Mouse (Mus musculus) neural tube, embryonic 11.5 days (tissue): ENCODE data around the gene Gtf3c1. TPM values are rescaled to one million over a fixed set of nuclear protein-coding genes. Genes with fewer than 3 reads are reported as not detected.

ENCODE experiments used
- ATAC-seq: fragments of 200-750 bp; cut with Nextera tagmentation; 2 replicates; pipeline ENCODE4 v1.8.0; 2017; ENCODE audit warnings: moderate number of reproducible peaks, mild to moderate bottlenecking, moderate TSS enrichment, moderate library complexity; ENCODE audit not compliant: insufficient read depth, low FRiP score, low TSS enrichment
- DNase-seq: peaks from one replicate; pipeline ENCODE4 v3.0.0-alpha.2; 2015; ENCODE audit warnings: low spot score
- H3K27ac ChIP-seq: fragments of 300-500 bp; sonication (generic); 2 replicates; pipeline ENCODE4 v1.5.1; 2014; ENCODE audit warnings: low read depth, mild to moderate bottlenecking, low read length
- H3K27me3 ChIP-seq: fragments of 300-500 bp; sonication (generic); 2 replicates; pipeline ENCODE4 v1.6.1; 2014; ENCODE audit warnings: mild to moderate bottlenecking, low read length, mixed read lengths; ENCODE audit not compliant: control insufficient read depth, insufficient read depth
- H3K36me3 ChIP-seq: fragments of 300-500 bp; sonication (generic); 2 replicates; pipeline ENCODE4 v1.6.1; 2014; ENCODE audit warnings: mild to moderate bottlenecking, low read length, moderate library complexity, mixed read lengths; ENCODE audit not compliant: control insufficient read depth, insufficient read depth
- H3K4me1 ChIP-seq: fragments of 300-500 bp; sonication (generic); 2 replicates; pipeline ENCODE4 v1.6.1; 2014; ENCODE audit warnings: low read length, mixed read lengths; ENCODE audit not compliant: control insufficient read depth, insufficient read depth
- H3K4me2 ChIP-seq: fragments of 300-500 bp; sonication (generic); 2 replicates; pipeline ENCODE4 v1.6.1; 2014; ENCODE audit warnings: low read depth, mild to moderate bottlenecking, moderate library complexity
- H3K4me3 ChIP-seq: fragments of 300-500 bp; sonication (generic); 2 replicates; pipeline ENCODE4 v1.5.1; 2014; ENCODE audit warnings: low read depth, low read length
- H3K9ac ChIP-seq: fragments of 300-500 bp; sonication (generic); 2 replicates; pipeline ENCODE4 v1.6.1; 2014; ENCODE audit warnings: mild to moderate bottlenecking, low read length
- H3K9me3 ChIP-seq: fragments of 300-500 bp; sonication (generic); 2 replicates; pipeline ENCODE4 v1.6.1; 2016; ENCODE audit warnings: low read length; ENCODE audit not compliant: control insufficient read depth
- WGBS: fragments of 180-500 bp; shearing (Covaris S2); extraction: QIAGEN DNeasy Blood & Tissue Kit; methylation state at CpG from one replicate; pipeline ENCODE4 v1.1.7; 2014; 5-methylcytosine and 5-hydroxymethylcytosine counted together
- polyA plus RNA-seq: library from polyadenylated mRNA; unstranded; fragments of >200 nt; fragmentation: Nextera tagmentation; extraction: Ambion mirVana; gene quantifications from 2 replicates; pipeline ENCODE4 v1.2.1, GENCODE M21; 2014

Gene Gtf3c1
- polyA plus RNA-seq, 1 experiment from 2014 or later, result 43.6 TPM

DNA sequence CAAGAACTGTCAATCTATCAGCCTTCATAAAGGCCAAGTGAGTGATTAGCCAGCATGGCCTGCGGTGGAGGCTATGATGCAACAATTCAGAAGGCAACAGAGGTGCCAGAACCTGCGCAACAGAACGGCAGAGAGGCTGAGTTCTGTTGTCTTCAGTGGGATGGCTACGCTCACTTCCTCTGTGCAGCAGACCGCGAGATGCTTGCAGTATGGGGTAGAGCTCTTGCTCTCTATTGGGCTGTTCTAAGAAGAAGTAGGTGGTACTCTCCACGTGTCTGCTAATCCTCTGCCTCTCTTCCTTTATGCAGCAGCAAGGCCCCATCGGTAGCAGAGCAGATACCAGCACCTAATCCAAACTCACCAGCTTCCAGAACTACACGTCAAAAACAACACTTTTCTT lies 27.6 kb downstream of the Gtf3c1 start:
- Histone ChIP-seq H3K27ac (no peak overlapping the region), H3K9me3 (no peaks in the 10 kb centered on the region), H3K4me3 (no peak overlapping the region), H3K27me3 (no peaks in the 10 kb centered on the region), H3K4me2 (no peak overlapping the region), H3K4me1 (no peaks in the 10 kb centered on the region), H3K9ac (no peak overlapping the region), H3K36me3 (peaks cover 21% of the 10 kb centered on the region)
- 89% methylated on average over 9 of the region's 9 CpGs for WGBS
- ATAC-seq, result no peak
- no peak for DNase-seq

DNA sequence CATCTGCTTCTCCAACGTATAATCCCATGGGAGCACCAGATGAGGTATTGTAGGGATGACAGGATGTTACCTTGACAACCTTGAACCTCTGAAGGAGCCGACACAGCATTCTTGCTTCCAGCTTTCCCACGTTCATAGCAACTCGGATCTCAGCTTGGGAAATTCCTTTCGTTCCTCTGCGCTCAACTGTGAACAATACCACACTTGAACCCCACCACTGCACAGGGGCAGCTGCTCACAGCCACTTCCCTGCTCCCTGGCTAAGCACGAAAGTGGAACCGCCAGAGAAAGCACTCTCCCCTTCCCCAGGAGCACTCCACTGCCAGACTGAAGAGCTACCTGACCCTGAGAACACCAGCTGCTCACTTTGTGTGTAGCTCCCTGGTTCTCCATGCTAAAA lies 28.8 kb downstream of the Gtf3c1 start:
- H3K4me3 ChIP-seq, result no peak overlapping the region
- WGBS, result 85% methylated on average over 8 of the region's 8 CpGs
- no peaks in the 10 kb centered on the region for H3K9me3 ChIP-seq
- H3K9ac ChIP-seq, result no peak overlapping the region
- no peak overlapping the region for H3K27ac ChIP-seq
- no peak overlapping the region for H3K4me2 ChIP-seq
- ATAC-seq (no peak), DNase-seq (no peak)
- peaks cover 30% of the 10 kb centered on the region for H3K36me3 ChIP-seq
- H3K27me3 ChIP-seq, result no peaks in the 10 kb centered on the region
- H3K4me1 ChIP-seq, result no peaks in the 10 kb centered on the region

DNA sequence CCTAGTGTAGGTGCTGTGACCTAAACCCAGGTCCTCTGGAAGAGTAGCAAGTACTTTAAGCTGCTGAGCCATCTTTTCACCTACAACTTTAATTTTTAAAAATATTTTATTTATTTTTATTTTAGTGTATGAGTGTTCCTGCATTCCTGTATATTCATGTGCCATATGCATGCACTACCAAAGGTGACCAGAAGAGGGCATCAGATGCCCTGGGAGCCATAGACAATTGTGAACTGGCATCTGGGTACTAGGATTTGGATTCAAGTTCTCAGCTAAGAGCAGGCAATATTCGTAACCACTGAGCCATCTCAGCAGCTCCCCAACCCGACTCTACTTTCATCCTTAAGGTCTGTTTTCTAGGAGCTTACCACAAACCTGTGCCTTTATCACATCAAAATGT lies 32.7 kb downstream of the Gtf3c1 start:
- ATAC-seq, result no peak

DNA sequence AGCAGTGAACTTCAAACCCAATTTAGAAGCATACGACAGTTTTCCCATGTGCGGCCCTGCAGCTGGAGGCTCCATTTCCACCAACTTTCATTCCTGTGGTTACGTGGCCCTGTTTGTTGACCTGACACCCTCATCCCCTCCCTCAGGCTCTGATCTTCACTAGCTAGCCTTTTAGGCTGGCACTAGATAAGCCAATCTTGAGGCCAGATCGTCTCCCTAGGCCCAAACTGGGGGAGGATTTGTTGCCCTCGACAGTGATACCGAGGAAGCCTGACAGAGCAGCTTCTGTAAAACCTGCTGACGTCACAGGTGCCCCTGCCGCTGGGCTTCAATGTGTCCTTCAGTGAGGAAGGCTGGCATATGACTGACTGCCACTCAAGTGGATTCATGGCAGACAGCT lies 36.2 kb downstream of the Gtf3c1 start:
- no peak overlapping the region for H3K9ac ChIP-seq
- H3K27ac ChIP-seq, result no peak overlapping the region
- H3K36me3 ChIP-seq, result peaks cover 51% of the 10 kb centered on the region
- no peak overlapping the region for H3K4me2 ChIP-seq
- DNase-seq, result no peak
- ATAC-seq, result no peak
- no peak overlapping the region for H3K4me3 ChIP-seq
- no peaks in the 10 kb centered on the region for H3K9me3 ChIP-seq
- H3K4me1 ChIP-seq, result no peaks in the 10 kb centered on the region
- H3K27me3 ChIP-seq, result no peaks in the 10 kb centered on the region
- 91% methylated on average over 8 of the region's 8 CpGs for WGBS

More for the DNA sequence above, 32.7 kb downstream of the Gtf3c1 start:
- H3K27me3 ChIP-seq, result no peaks in the 10 kb centered on the region
- no peak overlapping the region for H3K9ac ChIP-seq
- H3K4me2 ChIP-seq, result no peak overlapping the region
- H3K36me3 ChIP-seq, result peaks cover 36% of the 10 kb centered on the region
- H3K27ac ChIP-seq, result no peak overlapping the region
- H3K4me1 ChIP-seq, result no peaks in the 10 kb centered on the region
- H3K4me3 ChIP-seq, result no peak overlapping the region
- peak; percentile 53 for DNase-seq
- no peaks in the 10 kb centered on the region for H3K9me3 ChIP-seq
- 89% methylated on average over 2 of the region's 2 CpGs for WGBS

DNA sequence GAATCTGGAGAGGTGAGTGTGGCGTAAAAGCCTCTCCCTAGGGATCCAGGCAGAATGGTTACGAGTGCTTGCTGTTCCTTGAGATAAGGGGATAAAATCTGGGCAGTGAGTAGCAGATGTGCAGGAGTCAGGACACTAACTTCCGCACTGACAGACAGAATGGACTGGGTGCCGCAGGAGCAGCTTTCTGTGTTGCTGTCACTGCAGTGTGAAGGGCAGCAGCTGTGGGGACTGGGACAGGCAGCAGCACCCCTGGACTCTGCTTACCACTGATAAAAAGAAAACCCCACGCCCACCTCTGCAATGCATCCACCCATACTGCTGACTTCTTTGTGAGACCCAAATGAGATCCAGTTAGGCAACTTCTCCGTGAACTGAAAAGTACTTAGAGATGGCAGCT lies 36.7 kb downstream of the Gtf3c1 start:
- H3K9ac ChIP-seq, result no peak overlapping the region
- peaks cover 48% of the 10 kb centered on the region for H3K36me3 ChIP-seq
- H3K27me3 ChIP-seq, result no peaks in the 10 kb centered on the region
- H3K9me3 ChIP-seq, result no peaks in the 10 kb centered on the region
- H3K4me1 ChIP-seq, result no peaks in the 10 kb centered on the region
- no peak overlapping the region for H3K27ac ChIP-seq
- no peak overlapping the region for H3K4me3 ChIP-seq
- ATAC-seq (no peak), DNase-seq (no peak)
- WGBS, result 94% methylated on average over 6 of the region's 6 CpGs
- no peak overlapping the region for H3K4me2 ChIP-seq

DNA sequence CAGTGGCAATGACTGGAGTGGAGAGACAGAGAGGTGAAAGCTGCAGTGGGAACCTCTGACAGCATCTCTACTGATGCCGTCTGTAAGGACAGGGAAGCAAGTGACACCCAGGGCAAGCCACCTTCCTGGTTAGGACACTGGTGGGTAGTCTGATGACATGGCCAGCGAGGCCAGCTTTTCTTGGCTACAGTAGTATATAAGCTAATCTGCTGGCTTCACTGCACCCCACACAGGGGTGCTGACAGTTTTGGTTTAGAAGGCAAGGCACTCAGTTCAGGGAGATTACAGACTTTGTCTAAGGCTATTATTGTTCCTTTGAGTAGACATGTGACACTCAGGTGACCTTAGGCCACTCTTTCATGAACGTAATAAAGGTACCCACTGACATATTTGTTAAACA lies 43.9 kb downstream of the Gtf3c1 start:
- Histone ChIP-seq H3K4me2 (no peak overlapping the region), H3K27ac (no peak overlapping the region), H3K9me3 (no peaks in the 10 kb centered on the region), H3K9ac (no peak overlapping the region), H3K4me3 (no peak overlapping the region), H3K36me3 (peaks cover 23% of the 10 kb centered on the region), H3K4me1 (no peaks in the 10 kb centered on the region), H3K27me3 (no peaks in the 10 kb centered on the region)
- ATAC-seq (no peak), DNase-seq (no peak)
- 88% methylated on average over 3 of the region's 3 CpGs for whole genome bisulfite sequencing

DNA sequence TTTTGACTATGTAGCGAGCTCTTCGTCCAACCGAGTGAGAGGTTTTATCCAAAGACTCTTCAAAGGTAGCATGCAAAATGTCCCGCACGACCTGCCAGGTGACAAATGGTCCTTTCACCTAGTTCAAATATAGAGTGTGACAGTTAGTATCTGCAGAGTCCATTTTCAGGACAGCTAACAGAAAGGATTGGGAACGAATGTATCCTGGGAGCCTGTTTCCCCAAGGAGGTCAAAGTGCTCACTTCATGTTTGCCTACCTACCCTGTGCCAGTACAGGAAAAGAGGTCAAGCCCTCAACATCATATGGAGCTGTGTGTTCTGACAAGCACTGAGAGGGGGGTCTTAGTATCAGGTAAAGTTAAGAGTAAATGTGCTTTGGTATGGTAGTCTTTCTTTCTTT lies 50.1 kb downstream of the Gtf3c1 start:
- no peaks in the 10 kb centered on the region for H3K27me3 ChIP-seq
- no peak for ATAC-seq
- H3K9ac ChIP-seq, result no peak overlapping the region
- no peaks in the 10 kb centered on the region for H3K4me1 ChIP-seq
- DNase-seq, result no peak
- no peak overlapping the region for H3K4me3 ChIP-seq
- H3K9me3 ChIP-seq, result no peaks in the 10 kb centered on the region
- WGBS, result 93% methylated on average over 6 of the region's 6 CpGs
- H3K36me3 ChIP-seq, result peaks cover 36% of the 10 kb centered on the region
- H3K4me2 ChIP-seq, result no peak overlapping the region
- H3K27ac ChIP-seq, result no peak overlapping the region

DNA sequence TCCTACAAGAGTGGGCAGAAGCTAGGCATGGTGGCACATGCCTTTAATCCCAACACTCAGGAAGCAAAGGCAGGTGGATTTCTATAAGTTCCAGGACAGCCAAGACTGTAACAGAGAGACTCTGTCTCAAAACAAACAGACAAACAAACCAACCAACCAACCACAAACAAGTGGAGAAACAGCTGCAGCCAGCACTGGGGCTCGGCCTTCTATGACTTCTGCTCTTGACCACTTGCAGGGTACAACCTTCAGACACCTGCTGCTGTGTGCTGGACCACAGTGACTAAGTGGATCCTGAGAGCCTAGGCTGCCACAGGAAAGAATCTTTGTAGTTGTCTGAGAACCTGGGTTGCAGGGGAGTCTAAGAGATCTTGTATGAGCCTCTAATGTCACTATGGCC lies 58.6 kb downstream of the Gtf3c1 start:
- Histone ChIP-seq H3K36me3 (peaks cover 44% of the 10 kb centered on the region), H3K9me3 (no peaks in the 10 kb centered on the region), H3K27me3 (no peaks in the 10 kb centered on the region), H3K4me3 (no peak overlapping the region), H3K4me1 (no peaks in the 10 kb centered on the region), H3K9ac (no peak overlapping the region), H3K27ac (no peak overlapping the region), H3K4me2 (no peak overlapping the region)
- DNase-seq (no peak), ATAC-seq (no peak)
- 96% methylated on average over 1 of the region's 1 CpGs for WGBS

DNA sequence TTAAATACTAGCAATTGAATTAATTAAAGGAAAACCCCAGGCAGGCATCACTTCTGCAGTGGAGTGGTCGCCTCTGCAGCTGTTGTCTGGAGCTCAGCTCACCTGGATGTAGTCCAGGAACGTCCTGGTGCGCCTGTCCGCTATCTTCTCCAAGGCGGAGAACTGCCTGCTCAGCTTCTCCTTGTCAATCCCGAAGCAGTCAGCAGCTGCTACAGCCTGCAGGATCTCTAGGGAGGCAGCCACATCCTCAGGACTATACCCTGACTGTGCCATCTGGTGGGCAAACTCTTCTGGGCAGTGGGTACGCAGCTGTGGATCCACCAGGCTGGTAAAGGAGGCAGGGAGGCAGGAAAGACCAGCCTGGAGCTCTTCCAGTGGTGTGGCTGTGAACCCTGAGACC lies 62.2 kb downstream of the Gtf3c1 start:
- DNase-seq, result no peak
- peaks cover 60% of the 10 kb centered on the region for H3K36me3 ChIP-seq
- no peaks in the 10 kb centered on the region for H3K9me3 ChIP-seq
- H3K4me3 ChIP-seq, result no peak overlapping the region
- no peak overlapping the region for H3K9ac ChIP-seq
- H3K27ac ChIP-seq, result no peak overlapping the region
- ATAC-seq, result no peak
- H3K4me2 ChIP-seq, result no peak overlapping the region
- H3K27me3 ChIP-seq, result no peaks in the 10 kb centered on the region
- 88% methylated on average over 7 of the region's 7 CpGs for WGBS
- no peaks in the 10 kb centered on the region for H3K4me1 ChIP-seq
